Mouse (Mus musculus) spleen, adult 12 weeks (tissue): ENCODE data around the gene Ccdc36.
A peak's percentile ranks its signal among the peaks of the same experiment; 100 is the strongest.

Source experiments
- DNase-seq: peaks from one replicate; pipeline ENCODE4 v3.0.0; 2022; ENCODE audit warnings: low spot score

Gene Ccdc36

GRCm38 (mm10) chr9:108428384-108428783, at the start of gene Ccdc36:
Ccdc36 (minus strand) TSS chr9:108428484.
- no peak for DNase-seq

GRCm38 (mm10) chr9:108474528-108474927, 46.2 kb upstream of the Ccdc36 start:
- no peak for DNase-seq

- no peak for DNase-seq
These were observed 41.6 kb upstream of the Ccdc36 start for GRCm38 (mm10) chr9:108469845-108470244.

- no peak for DNase-seq
These were observed 41.1 kb upstream of the Ccdc36 start for GRCm38 (mm10) chr9:108469430-108469829.

GRCm38 (mm10) chr9:108466219-108466618, 37.9 kb upstream of the Ccdc36 start:
- no peak for DNase-seq

GRCm38 (mm10) chr9:108463713-108464112, 35.4 kb upstream of the Ccdc36 start:
- DNase-seq, result no peak

- no peak for DNase-seq
These were observed 33.9 kb upstream of the Ccdc36 start for GRCm38 (mm10) chr9:108462192-108462591.

- DNase-seq, result no peak
These were observed 33.4 kb upstream of the Ccdc36 start for GRCm38 (mm10) chr9:108461675-108462074.

GRCm38 (mm10) chr9:108461181-108461631, 32.9 kb upstream of the Ccdc36 start, which contains the start of gene Klhdc8b:
Klhdc8b (minus strand) TSS chr9:108461581.
- DNase-seq, result no peak

GRCm38 (mm10) chr9:108460319-108461178, 32.3 kb upstream of the Ccdc36 start, which contains the start of gene Ccdc71:
Ccdc71 (plus strand) TSS chr9:108460527.
- peak; percentile 71 for DNase-seq

GRCm38 (mm10) chr9:108459939-108460318, 31.6 kb upstream of the Ccdc36 start:
- no peak for DNase-seq

- no peak for DNase-seq
These were observed 28.7 kb upstream of the Ccdc36 start for GRCm38 (mm10) chr9:108456953-108457352.

GRCm38 (mm10) chr9:108455747-108456571, 27.7 kb upstream of the Ccdc36 start:
- DNase-seq, result no peak

GRCm38 (mm10) chr9:108454429-108454828, 26.1 kb upstream of the Ccdc36 start:
- no peak for DNase-seq

GRCm38 (mm10) chr9:108453458-108453857, 25.2 kb upstream of the Ccdc36 start:
- DNase-seq, result no peak

- no peak for DNase-seq
These were observed 24.6 kb upstream of the Ccdc36 start for GRCm38 (mm10) chr9:108452911-108453310.

- DNase-seq, result peak; percentile 79
These were observed 24.1 kb upstream of the Ccdc36 start for GRCm38 (mm10) chr9:108452291-108452906.

- DNase-seq, result no peak
These were observed 23.4 kb upstream of the Ccdc36 start for GRCm38 (mm10) chr9:108451519-108452160.

GRCm38 (mm10) chr9:108451170-108451493, 22.8 kb upstream of the Ccdc36 start:
- no peak for DNase-seq

- no peak for DNase-seq
These were observed 22.2 kb upstream of the Ccdc36 start for GRCm38 (mm10) chr9:108450292-108451169.

- DNase-seq, result no peak
These were observed 21.6 kb upstream of the Ccdc36 start for GRCm38 (mm10) chr9:108449860-108450259.
